Mouse (Mus musculus): ENCODE data around the gene Hfe. TPM values are rescaled to one million over a fixed set of nuclear protein-coding genes. Genes with fewer than 3 reads are reported as not detected.

The Hfe gene
- polyA plus RNA-seq, 1 experiment: 95.3 TPM

GRCm38 (mm10) chr13:23685966-23686365 is 24.7 kb downstream of the Hfe start:
- Histone ChIP-seq H3K4me1 (ENCODE audit: control insufficient read depth, insufficient read depth, low read length) (peaks cover 24% of the 10 kb centered on the region), H3K27ac (ENCODE audit: insufficient read depth, low read depth, low read length) (peak overlapping the region; percentile 92), H3K4me3 (ENCODE audit: insufficient read depth, low read length) (peak overlapping the region; percentile 59)
- TF ChIP-seq POLR2A (IDR thresholded peaks at IDR 0.05; ENCODE audit: borderline replicate concordance, low read depth, low read length) (no peak), CTCF (IDR thresholded peaks at IDR 0.05; ENCODE audit: low read depth, low read length) (no peak)

GRCm38 (mm10) chr13:23685121-23685861 is 25.4 kb downstream of the Hfe start:
- peaks cover 20% of the 10 kb centered on the region for H3K4me1 ChIP-seq (ENCODE audit: control insufficient read depth, insufficient read depth, low read length)
- peak overlapping the region; percentile 59 for H3K4me3 ChIP-seq (ENCODE audit: insufficient read depth, low read length)
- TF ChIP-seq CTCF (IDR thresholded peaks at IDR 0.05; ENCODE audit: low read depth, low read length) (no peak), POLR2A (IDR thresholded peaks at IDR 0.05; ENCODE audit: borderline replicate concordance, low read depth, low read length) (no peak)
- peak overlapping the region; percentile 92 for H3K27ac ChIP-seq (ENCODE audit: insufficient read depth, low read depth, low read length)

GRCm38 (mm10) chr13:23684295-23684945 is 26.2 kb downstream of the Hfe start:
- Histone ChIP-seq H3K4me3 (ENCODE audit: insufficient read depth, low read length) (peak overlapping the region; percentile 68), H3K27ac (ENCODE audit: insufficient read depth, low read depth, low read length) (peak overlapping the region; percentile 92), H3K4me1 (ENCODE audit: control insufficient read depth, insufficient read depth, low read length) (peaks cover 16% of the 10 kb centered on the region)

GRCm38 (mm10) chr13:23683755-23684281 is 26.8 kb downstream of the Hfe start, which contains the start of the genes Hist1h2ac and Hist1h2bc:
Gene Hist1h2ac (minus strand): TSS chr13:23683948.
Gene Hist1h2bc (plus strand): TSS chr13:23684199.
- Histone ChIP-seq H3K4me1 (ENCODE audit: control insufficient read depth, insufficient read depth, low read length) (peaks cover 13% of the 10 kb centered on the region), H3K4me3 (ENCODE audit: insufficient read depth, low read length) (peak within 1 kb of the TSS; percentile 68), H3K27ac (ENCODE audit: insufficient read depth, low read depth, low read length) (peak within 1 kb of the TSS; percentile 92)
- no peak for TF ChIP-seq CTCF (IDR thresholded peaks at IDR 0.05; ENCODE audit: low read depth, low read length)
- no peak for TF ChIP-seq POLR2A (IDR thresholded peaks at IDR 0.05; ENCODE audit: borderline replicate concordance, low read depth, low read length)

GRCm38 (mm10) chr13:23682947-23683754 is 27.5 kb downstream of the Hfe start:
- H3K27ac ChIP-seq (ENCODE audit: insufficient read depth, low read depth, low read length): peak overlapping the region; percentile 80
- peaks cover 13% of the 10 kb centered on the region for H3K4me1 ChIP-seq (ENCODE audit: control insufficient read depth, insufficient read depth, low read length)
- peak overlapping the region; percentile 49 for H3K4me3 ChIP-seq (ENCODE audit: insufficient read depth, low read length)

- Histone ChIP-seq H3K4me3 (ENCODE audit: insufficient read depth, low read length) (peak overlapping the region; percentile 44), H3K4me1 (ENCODE audit: control insufficient read depth, insufficient read depth, low read length) (peaks cover 11% of the 10 kb centered on the region), H3K27ac (ENCODE audit: insufficient read depth, low read depth, low read length) (peak overlapping the region; percentile 80)
- TF ChIP-seq CTCF (IDR thresholded peaks at IDR 0.05; ENCODE audit: low read depth, low read length) (no peak), POLR2A (IDR thresholded peaks at IDR 0.05; ENCODE audit: borderline replicate concordance, low read depth, low read length) (no peak)
These were observed 28.1 kb downstream of the Hfe start for GRCm38 (mm10) chr13:23682623-23682946.

GRCm38 (mm10) chr13:23681990-23682582 is 28.6 kb downstream of the Hfe start:
- TF ChIP-seq POLR2A (IDR thresholded peaks at IDR 0.05; ENCODE audit: borderline replicate concordance, low read depth, low read length) (no peak), CTCF (IDR thresholded peaks at IDR 0.05; ENCODE audit: low read depth, low read length) (no peak)
- no peak overlapping the region for H3K4me3 ChIP-seq (ENCODE audit: insufficient read depth, low read length)
- H3K4me1 ChIP-seq (ENCODE audit: control insufficient read depth, insufficient read depth, low read length): peaks cover 11% of the 10 kb centered on the region
- peak overlapping the region; percentile 17; the same call in 1 of the 2 replicates for H3K27ac ChIP-seq (ENCODE audit: insufficient read depth, low read depth, low read length)

GRCm38 (mm10) chr13:23662536-23662935 is 48.1 kb downstream of the Hfe start:
- TF ChIP-seq POLR2A (IDR thresholded peaks at IDR 0.05; ENCODE audit: borderline replicate concordance, low read depth, low read length): no peak
- no peak for TF ChIP-seq CTCF (IDR thresholded peaks at IDR 0.05; ENCODE audit: low read depth, low read length)
- Histone ChIP-seq H3K27ac (ENCODE audit: insufficient read depth, low read depth, low read length) (no peak overlapping the region), H3K4me3 (ENCODE audit: insufficient read depth, low read length) (no peak overlapping the region), H3K4me1 (ENCODE audit: control insufficient read depth, insufficient read depth, low read length) (peaks cover 19% of the 10 kb centered on the region)

- Histone ChIP-seq H3K27ac (ENCODE audit: insufficient read depth, low read depth, low read length) (peak overlapping the region; percentile 57), H3K4me3 (ENCODE audit: insufficient read depth, low read length) (no peak overlapping the region), H3K4me1 (ENCODE audit: control insufficient read depth, insufficient read depth, low read length) (peaks cover 23% of the 10 kb centered on the region)
- no peak for TF ChIP-seq POLR2A (IDR thresholded peaks at IDR 0.05; ENCODE audit: borderline replicate concordance, low read depth, low read length)
- TF ChIP-seq CTCF (IDR thresholded peaks at IDR 0.05; ENCODE audit: low read depth, low read length): no peak
These were observed 50.9 kb downstream of the Hfe start for GRCm38 (mm10) chr13:23659636-23660366.

Other genes starting within 250 kb of the Hfe start
- not detected in 2 replicates for gene Btn1a1, start 245.0 kb downstream of the Hfe start, polyA plus RNA-seq (2012; ENCODE audit: insufficient read depth, insufficient read length, missing spikeins)
- not detected in 2 replicates for gene Btn2a2, start 222.0 kb downstream of the Hfe start, polyA plus RNA-seq (2012; ENCODE audit: insufficient read depth, insufficient read length, missing spikeins)
- 2.5 and 3.1 TPM in 2 replicates for gene Hist1h4h, start 179.8 kb downstream of the Hfe start, polyA plus RNA-seq (2012; ENCODE audit: insufficient read depth, insufficient read length, missing spikeins)
- gene Hist1h2af, start 176.9 kb downstream of the Hfe start, polyA plus RNA-seq (2012; ENCODE audit: insufficient read depth, insufficient read length, missing spikeins): 42.5 and 76.9 TPM in 2 replicates
- not detected in 2 replicates for gene Hist1h3g, start 175.4 kb downstream of the Hfe start, polyA plus RNA-seq (2012; ENCODE audit: insufficient read depth, insufficient read length, missing spikeins)
- gene Hist1h2bh, start 167.5 kb downstream of the Hfe start, polyA plus RNA-seq (2012; ENCODE audit: insufficient read depth, insufficient read length, missing spikeins): 0.71 and 0.97 TPM in 2 replicates
- 0.80 TPM in 1 of 2 replicates, not detected in the other for gene Hist1h3f, start 166.8 kb downstream of the Hfe start, polyA plus RNA-seq (2012; ENCODE audit: insufficient read depth, insufficient read length, missing spikeins)
- gene Hist1h4f, start 159.2 kb downstream of the Hfe start, polyA plus RNA-seq (2012; ENCODE audit: insufficient read depth, insufficient read length, missing spikeins): 4.7 TPM in 1 of 2 replicates, not detected in the other
- 0.11 and 0.39 TPM in 2 replicates for gene Hist1h1d, start 157.6 kb downstream of the Hfe start, polyA plus RNA-seq (2012; ENCODE audit: insufficient read depth, insufficient read length, missing spikeins)
- 1.5 and 3.6 TPM in 2 replicates for gene Hist1h3e, start 148.5 kb downstream of the Hfe start, polyA plus RNA-seq (2012; ENCODE audit: insufficient read depth, insufficient read length, missing spikeins)
- gene Hist1h2ae, start 139.6 kb downstream of the Hfe start, polyA plus RNA-seq (2012; ENCODE audit: insufficient read depth, insufficient read length, missing spikeins): 1.7 TPM in 1 of 2 replicates, not detected in the other
- 9.8 and 11.9 TPM in 2 replicates for gene Hist1h2bg, start 139.5 kb downstream of the Hfe start, polyA plus RNA-seq (2012; ENCODE audit: insufficient read depth, insufficient read length, missing spikeins)
- 3.8 and 7.9 TPM in 2 replicates for gene Hist1h2bf, start 136.7 kb downstream of the Hfe start, polyA plus RNA-seq (2012; ENCODE audit: insufficient read depth, insufficient read length, missing spikeins)
- gene Hist1h2ad, start 136.5 kb downstream of the Hfe start, polyA plus RNA-seq (2012; ENCODE audit: insufficient read depth, insufficient read length, missing spikeins): not detected in 2 replicates
- gene Hist1h3d, start 135.1 kb downstream of the Hfe start, polyA plus RNA-seq (2012; ENCODE audit: insufficient read depth, insufficient read length, missing spikeins): 2.3 and 3.2 TPM in 2 replicates
- gene Hist1h4d, start 129.3 kb downstream of the Hfe start, polyA plus RNA-seq (2012; ENCODE audit: insufficient read depth, insufficient read length, missing spikeins): 1.6 and 2.5 TPM in 2 replicates
- 0.86 and 2.1 TPM in 2 replicates for gene Hist1h2be, start 89.7 kb downstream of the Hfe start, polyA plus RNA-seq (2012; ENCODE audit: insufficient read depth, insufficient read length, missing spikeins)
- 2.6 TPM in 2 replicates for gene Hist1h1e, start 88.3 kb downstream of the Hfe start, polyA plus RNA-seq (2012; ENCODE audit: insufficient read depth, insufficient read length, missing spikeins)
- gene Hist1h2ac, start 26.9 kb downstream of the Hfe start, polyA plus RNA-seq (2012; ENCODE audit: insufficient read depth, insufficient read length, missing spikeins): 0.35 and 0.40 TPM in 2 replicates
- 55.8 and 61.9 TPM in 2 replicates for gene Hist1h2bc, start 26.7 kb downstream of the Hfe start, polyA plus RNA-seq (2012; ENCODE audit: insufficient read depth, insufficient read length, missing spikeins)
- gene Hist1h1t, start 15.0 kb downstream of the Hfe start, polyA plus RNA-seq (2012; ENCODE audit: insufficient read depth, insufficient read length, missing spikeins): 0.62 TPM in 1 of 2 replicates, not detected in the other
- gene Hist1h4c, start 12.4 kb downstream of the Hfe start, polyA plus RNA-seq (2012; ENCODE audit: insufficient read depth, insufficient read length, missing spikeins): not detected in 2 replicates
- gene Hist1h1c, start 28.0 kb upstream of the Hfe start, polyA plus RNA-seq (2012; ENCODE audit: insufficient read depth, insufficient read length, missing spikeins): 75.5 and 80.8 TPM in 2 replicates
- 1.2 TPM in 1 of 2 replicates, not detected in the other for gene Hist1h3c, start 34.7 kb upstream of the Hfe start, polyA plus RNA-seq (2012; ENCODE audit: insufficient read depth, insufficient read length, missing spikeins)
- 1.3 TPM in 1 of 2 replicates, not detected in the other for gene Hist1h2bb, start 35.9 kb upstream of the Hfe start, polyA plus RNA-seq (2012; ENCODE audit: insufficient read depth, insufficient read length, missing spikeins)
- gene Hist1h2ab, start 40.3 kb upstream of the Hfe start, polyA plus RNA-seq (2012; ENCODE audit: insufficient read depth, insufficient read length, missing spikeins): 4.3 and 8.4 TPM in 2 replicates
- 2.1 and 4.8 TPM in 2 replicates for gene Hist1h3b, start 41.4 kb upstream of the Hfe start, polyA plus RNA-seq (2012; ENCODE audit: insufficient read depth, insufficient read length, missing spikeins)
- 4.5 and 5.1 TPM in 2 replicates for gene Hist1h4b, start 46.2 kb upstream of the Hfe start, polyA plus RNA-seq (2012; ENCODE audit: insufficient read depth, insufficient read length, missing spikeins)
- gene Hist1h4a, start 50.4 kb upstream of the Hfe start, polyA plus RNA-seq (2012; ENCODE audit: insufficient read depth, insufficient read length, missing spikeins): not detected in 2 replicates
- gene Hist1h3a, start 51.5 kb upstream of the Hfe start, polyA plus RNA-seq (2012; ENCODE audit: insufficient read depth, insufficient read length, missing spikeins): not detected in 2 replicates
- gene Hist1h1a, start 52.8 kb upstream of the Hfe start, polyA plus RNA-seq (2012; ENCODE audit: insufficient read depth, insufficient read length, missing spikeins): not detected in 2 replicates
- not detected in 2 replicates for gene Trim38, start 59.1 kb upstream of the Hfe start, polyA plus RNA-seq (2012; ENCODE audit: insufficient read depth, insufficient read length, missing spikeins)
- gene Slc17a2, start 96.1 kb upstream of the Hfe start, polyA plus RNA-seq (2012; ENCODE audit: insufficient read depth, insufficient read length, missing spikeins): not detected in 2 replicates
- not detected in 2 replicates for gene Slc17a3, start 128.6 kb upstream of the Hfe start, polyA plus RNA-seq (2012; ENCODE audit: insufficient read depth, insufficient read length, missing spikeins)
- gene Slc17a1, start 156.9 kb upstream of the Hfe start, polyA plus RNA-seq (2012; ENCODE audit: insufficient read depth, insufficient read length, missing spikeins): not detected in 2 replicates
- gene Slc17a4, start 204.2 kb upstream of the Hfe start, polyA plus RNA-seq (2012; ENCODE audit: insufficient read depth, insufficient read length, missing spikeins): not detected in 2 replicates
- not detected in 2 replicates for gene Hist1h2ba, start 223.3 kb upstream of the Hfe start, polyA plus RNA-seq (2012; ENCODE audit: insufficient read depth, insufficient read length, missing spikeins)
- not detected in 2 replicates for gene Hist1h2aa, start 223.6 kb upstream of the Hfe start, polyA plus RNA-seq (2012; ENCODE audit: insufficient read depth, insufficient read length, missing spikeins)